Mouse (Mus musculus): ENCODE results near the gene Cep95. TPM values are rescaled to one million over a fixed set of nuclear protein-coding genes. Genes with fewer than 3 reads are reported as not detected.

Gene Cep95
- total RNA-seq, 2 experiments from 2014 or later = 15.6 to 22.0 TPM

Other genes with a start within 250 kb of the Cep95 start
- gene Tex2, start 175.8 kb upstream of the Cep95 start, total RNA-seq (2015) = 48.2 and 52.8 TPM in 2 replicates
- gene Tex2, start 175.8 kb upstream of the Cep95 start, total RNA-seq (2017) = 77.8 and 78.5 TPM in 2 replicates
- gene Pecam1, start 38.6 kb upstream of the Cep95 start, total RNA-seq (2015) = 55.0 and 57.0 TPM in 2 replicates
- gene Pecam1, start 38.6 kb upstream of the Cep95 start, total RNA-seq (2017) = 38.6 and 43.8 TPM in 2 replicates
- 63.1 and 96.7 TPM in 2 replicates for gene Milr1, start 38.0 kb upstream of the Cep95 start, total RNA-seq (2015)
- gene Milr1, start 38.0 kb upstream of the Cep95 start, total RNA-seq (2017) = 82.0 and 96.2 TPM in 2 replicates
- gene Polg2, start 9.7 kb upstream of the Cep95 start, total RNA-seq (2015) = 12.4 and 13.3 TPM in 2 replicates
- gene Polg2, start 9.7 kb upstream of the Cep95 start, total RNA-seq (2017) = 7.2 and 13.5 TPM in 2 replicates
- 850 and 903 TPM in 2 replicates for gene Ddx5, start 67 bp upstream of the Cep95 start, total RNA-seq (2015)
- gene Ddx5, start 67 bp upstream of the Cep95 start, total RNA-seq (2017) = 1,040 and 1,207 TPM in 2 replicates
- 23.3 and 25.3 TPM in 2 replicates for gene Smurf2, start 131.5 kb downstream of the Cep95 start, total RNA-seq (2015)
- gene Smurf2, start 131.5 kb downstream of the Cep95 start, total RNA-seq (2017) = 24.9 and 30.7 TPM in 2 replicates
- gene Kpna2, start 210.3 kb downstream of the Cep95 start, total RNA-seq (2015) = 322 and 354 TPM in 2 replicates
- gene Kpna2, start 210.3 kb downstream of the Cep95 start, total RNA-seq (2017) = 249 and 283 TPM in 2 replicates
- not detected in 2 replicates for gene 1810010H24Rik, start 236.4 kb downstream of the Cep95 start, total RNA-seq (2015)
- not detected in 2 replicates for gene 1810010H24Rik, start 236.4 kb downstream of the Cep95 start, total RNA-seq (2017)